Mouse (Mus musculus): Measurements from ENCODE around the gene Cep128. TPM values are rescaled to one million over a fixed set of nuclear protein-coding genes. Genes with fewer than 3 reads are reported as not detected.

Cep128 gene
- polyA plus RNA-seq, 1 experiment from 2014 or later = 6.1 TPM

DNA sequence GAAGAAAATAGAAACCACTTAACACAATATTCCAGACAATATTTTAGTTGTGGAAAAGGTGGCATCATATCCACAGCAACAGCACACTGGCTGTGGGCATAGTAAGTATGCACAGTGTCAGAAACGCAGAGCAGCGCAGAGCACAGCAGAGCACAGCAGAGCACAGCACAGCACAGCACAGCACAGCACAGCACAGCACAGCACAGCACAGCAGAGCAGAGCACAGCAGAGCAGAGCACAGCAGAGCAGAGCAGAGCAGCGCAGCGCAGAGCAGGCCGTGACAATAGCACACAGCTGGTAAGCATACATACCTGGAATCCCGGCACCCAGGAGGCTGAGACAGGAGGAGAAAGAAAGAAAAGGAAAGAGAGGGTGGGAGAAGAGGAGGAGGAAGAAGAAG is 129.4 kb downstream of the Cep128 start:
- no peak overlapping the region for H3K27ac ChIP-seq
- no peaks in the 10 kb centered on the region for H3K9me3 ChIP-seq
- H3K4me3 ChIP-seq = no peak overlapping the region
- no peaks in the 10 kb centered on the region for H3K36me3 ChIP-seq
- 95% methylated on average over 6 of the region's 6 CpGs for WGBS
- H3K4me2 ChIP-seq (replicated peaks) = no peak overlapping the region
- no peak overlapping the region for H3K9ac ChIP-seq
- ATAC-seq (ENCODE audit: low FRiP score, low read depth) = no peak
- H3K27me3 ChIP-seq (replicated peaks) = no peaks in the 10 kb centered on the region
- no peaks in the 10 kb centered on the region for H3K4me1 ChIP-seq

DNA sequence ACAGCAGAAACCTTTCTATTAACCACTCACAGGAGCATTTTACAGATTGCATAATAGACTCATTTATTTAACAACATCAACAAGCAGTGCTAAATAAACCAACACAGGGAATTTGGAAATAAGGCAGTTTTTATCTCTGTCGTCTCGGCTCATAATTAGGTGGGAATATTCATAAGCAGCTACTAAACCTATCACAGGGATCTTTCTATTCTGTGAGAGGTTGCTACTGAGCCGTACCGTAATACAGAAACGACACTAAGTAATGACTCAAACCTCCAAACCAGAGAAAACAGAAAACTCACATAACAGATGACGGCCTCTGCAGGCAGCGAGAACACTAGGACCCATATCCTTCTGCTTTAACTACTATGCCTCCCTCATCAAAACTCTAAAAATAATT is 163.6 kb downstream of the Cep128 start:
- H3K9ac ChIP-seq = no peak overlapping the region
- no peak for ATAC-seq (ENCODE audit: low FRiP score, low read depth)
- WGBS = 86% methylated on average over 7 of the region's 7 CpGs
- no peak overlapping the region for H3K27ac ChIP-seq
- H3K4me3 ChIP-seq = no peak overlapping the region
- no peak overlapping the region for H3K4me2 ChIP-seq (replicated peaks)
- no peaks in the 10 kb centered on the region for H3K4me1 ChIP-seq
- no peaks in the 10 kb centered on the region for H3K36me3 ChIP-seq
- no peaks in the 10 kb centered on the region for H3K9me3 ChIP-seq
- H3K27me3 ChIP-seq (replicated peaks) = no peaks in the 10 kb centered on the region

DNA sequence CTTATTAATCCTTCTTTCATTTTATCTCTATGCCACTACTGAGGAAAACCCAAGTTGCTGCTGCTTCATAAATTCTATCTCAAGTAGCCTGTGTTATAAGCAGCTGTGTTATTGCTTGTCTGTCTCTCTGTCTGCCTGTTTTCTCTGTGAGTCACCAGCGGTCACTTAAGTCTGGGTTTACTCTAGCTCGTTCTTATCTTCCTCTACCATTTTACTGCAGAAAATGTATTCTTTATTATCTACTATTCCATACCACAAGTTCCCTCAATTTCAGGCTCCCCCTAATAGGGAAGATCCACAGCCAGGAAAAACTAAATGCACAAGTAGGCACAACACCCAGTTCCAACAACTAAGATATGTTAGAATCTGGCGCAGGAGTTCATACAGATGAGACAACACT is 178.7 kb downstream of the Cep128 start:
- H3K27me3 ChIP-seq (replicated peaks) = no peaks in the 10 kb centered on the region
- no peak overlapping the region for H3K4me2 ChIP-seq (replicated peaks)
- H3K4me3 ChIP-seq = no peak overlapping the region
- no peak for ATAC-seq (ENCODE audit: low FRiP score, low read depth)
- no peaks in the 10 kb centered on the region for H3K4me1 ChIP-seq
- H3K27ac ChIP-seq = no peak overlapping the region
- no peak overlapping the region for H3K9ac ChIP-seq
- no peaks in the 10 kb centered on the region for H3K36me3 ChIP-seq
- WGBS = 91% methylated on average over 3 of the region's 3 CpGs
- no peaks in the 10 kb centered on the region for H3K9me3 ChIP-seq

GRCm38 (mm10) chr12:91204330-91204729 is 179.9 kb downstream of the Cep128 start:
- Histone ChIP-seq H3K27me3 (replicated peaks) (no peaks in the 10 kb centered on the region), H3K9ac (no peak overlapping the region), H3K4me2 (replicated peaks) (no peak overlapping the region), H3K4me3 (no peak overlapping the region), H3K36me3 (no peaks in the 10 kb centered on the region), H3K9me3 (no peaks in the 10 kb centered on the region), H3K4me1 (no peaks in the 10 kb centered on the region), H3K27ac (no peak overlapping the region)
- ATAC-seq (ENCODE audit: low FRiP score, low read depth) = no peak
- WGBS = 85% methylated on average over 3 of the region's 3 CpGs

- no peaks in the 10 kb centered on the region for H3K9me3 ChIP-seq
- H3K4me1 ChIP-seq = no peaks in the 10 kb centered on the region
- H3K4me2 ChIP-seq (replicated peaks) = no peak overlapping the region
- 93% methylated on average over 1 of the region's 1 CpGs for WGBS
- no peaks in the 10 kb centered on the region for H3K36me3 ChIP-seq
- H3K9ac ChIP-seq = no peak overlapping the region
- no peak overlapping the region for H3K4me3 ChIP-seq
- H3K27ac ChIP-seq = no peak overlapping the region
- no peaks in the 10 kb centered on the region for H3K27me3 ChIP-seq (replicated peaks)
- no peak for ATAC-seq (ENCODE audit: low FRiP score, low read depth)
Observed at GRCm38 (mm10) chr12:91202496-91202895, 181.7 kb downstream of the Cep128 start.

GRCm38 (mm10) chr12:91189111-91189510 is 195.1 kb downstream of the Cep128 start:
- H3K9me3 ChIP-seq = no peaks in the 10 kb centered on the region
- no peak for ATAC-seq (ENCODE audit: low FRiP score, low read depth)

GRCm38 (mm10) chr12:91185564-91185963 is 198.6 kb downstream of the Cep128 start:
- no peak for ATAC-seq (ENCODE audit: low FRiP score, low read depth)
- Histone ChIP-seq H3K4me1 (no peaks in the 10 kb centered on the region), H3K4me2 (replicated peaks) (no peak overlapping the region), H3K4me3 (no peak overlapping the region), H3K9ac (no peak overlapping the region), H3K36me3 (no peaks in the 10 kb centered on the region), H3K27me3 (replicated peaks) (no peaks in the 10 kb centered on the region), H3K9me3 (no peaks in the 10 kb centered on the region), H3K27ac (no peak overlapping the region)
- 77% methylated on average over 5 of the region's 5 CpGs for WGBS

More at GRCm38 (mm10) chr12:91189111-91189510, 195.1 kb downstream of the Cep128 start:
- Histone ChIP-seq H3K4me1 (no peaks in the 10 kb centered on the region), H3K4me3 (no peak overlapping the region), H3K27me3 (replicated peaks) (no peaks in the 10 kb centered on the region), H3K36me3 (no peaks in the 10 kb centered on the region), H3K9ac (no peak overlapping the region), H3K4me2 (replicated peaks) (no peak overlapping the region), H3K27ac (no peak overlapping the region)
- 53% methylated on average over 4 of the region's 4 CpGs for WGBS

DNA sequence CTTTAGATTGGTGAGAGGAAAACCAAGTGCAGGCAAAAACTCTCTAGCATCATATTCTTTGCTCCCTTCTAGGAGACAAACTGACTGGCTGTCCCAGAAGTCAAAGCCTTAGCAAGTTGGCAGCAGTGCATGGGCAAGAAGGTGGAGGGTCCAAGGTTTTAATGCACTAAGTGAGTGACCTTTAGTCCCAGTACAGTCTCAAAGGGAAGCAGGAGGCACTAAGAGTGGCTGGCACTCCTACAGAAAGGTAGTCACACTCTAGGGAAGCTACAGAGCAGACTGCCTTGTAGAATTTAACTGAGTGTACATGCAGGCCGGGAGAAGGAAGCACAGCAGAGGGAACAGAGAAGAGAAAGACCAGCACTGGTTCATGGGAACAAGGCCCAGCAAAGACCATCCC is 199.6 kb downstream of the Cep128 start:
- 90% methylated on average over 1 of the region's 1 CpGs for WGBS
- no peaks in the 10 kb centered on the region for H3K4me1 ChIP-seq
- H3K36me3 ChIP-seq = no peaks in the 10 kb centered on the region
- H3K27ac ChIP-seq = no peak overlapping the region
- no peak overlapping the region for H3K4me3 ChIP-seq
- no peak overlapping the region for H3K9ac ChIP-seq
- H3K27me3 ChIP-seq (replicated peaks) = no peaks in the 10 kb centered on the region
- no peaks in the 10 kb centered on the region for H3K9me3 ChIP-seq
- H3K4me2 ChIP-seq (replicated peaks) = no peak overlapping the region
- ATAC-seq (ENCODE audit: low FRiP score, low read depth) = no peak

DNA sequence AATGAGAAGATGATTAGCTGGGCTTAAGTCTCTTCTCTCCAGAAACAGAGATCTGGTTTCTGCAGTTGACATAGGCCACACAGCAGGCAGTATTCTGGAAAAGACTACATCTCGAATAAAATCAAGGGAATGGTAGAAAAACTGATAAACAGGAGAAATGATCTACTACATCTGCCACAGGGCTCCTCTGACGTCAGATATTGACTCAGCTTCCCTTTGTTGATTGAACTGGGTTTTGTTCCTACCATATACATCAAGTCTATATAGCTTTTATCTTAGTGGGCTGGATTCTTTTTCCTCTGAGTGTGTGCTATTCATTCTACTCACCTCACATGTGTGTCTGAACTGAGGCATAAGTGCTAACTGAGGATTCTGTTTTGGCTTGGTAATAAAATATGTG is 200.3 kb downstream of the Cep128 start:
- no peak overlapping the region for H3K27ac ChIP-seq
- no peak overlapping the region for H3K4me2 ChIP-seq (replicated peaks)
- H3K4me1 ChIP-seq = no peaks in the 10 kb centered on the region
- H3K4me3 ChIP-seq = no peak overlapping the region
- no peak overlapping the region for H3K9ac ChIP-seq
- no peaks in the 10 kb centered on the region for H3K9me3 ChIP-seq
- no peaks in the 10 kb centered on the region for H3K36me3 ChIP-seq
- 75% methylated on average over 2 of the region's 2 CpGs for WGBS
- H3K27me3 ChIP-seq (replicated peaks) = no peaks in the 10 kb centered on the region
- no peak for ATAC-seq (ENCODE audit: low FRiP score, low read depth)

GRCm38 (mm10) chr12:91183304-91183855 is 200.8 kb downstream of the Cep128 start:
- WGBS = 92% methylated on average over 4 of the region's 4 CpGs
- Histone ChIP-seq H3K4me2 (replicated peaks) (no peak overlapping the region), H3K27ac (no peak overlapping the region), H3K9me3 (no peaks in the 10 kb centered on the region), H3K4me1 (no peaks in the 10 kb centered on the region), H3K27me3 (replicated peaks) (no peaks in the 10 kb centered on the region), H3K4me3 (no peak overlapping the region), H3K9ac (no peak overlapping the region), H3K36me3 (no peaks in the 10 kb centered on the region)
- ATAC-seq (ENCODE audit: low FRiP score, low read depth) = no peak

DNA sequence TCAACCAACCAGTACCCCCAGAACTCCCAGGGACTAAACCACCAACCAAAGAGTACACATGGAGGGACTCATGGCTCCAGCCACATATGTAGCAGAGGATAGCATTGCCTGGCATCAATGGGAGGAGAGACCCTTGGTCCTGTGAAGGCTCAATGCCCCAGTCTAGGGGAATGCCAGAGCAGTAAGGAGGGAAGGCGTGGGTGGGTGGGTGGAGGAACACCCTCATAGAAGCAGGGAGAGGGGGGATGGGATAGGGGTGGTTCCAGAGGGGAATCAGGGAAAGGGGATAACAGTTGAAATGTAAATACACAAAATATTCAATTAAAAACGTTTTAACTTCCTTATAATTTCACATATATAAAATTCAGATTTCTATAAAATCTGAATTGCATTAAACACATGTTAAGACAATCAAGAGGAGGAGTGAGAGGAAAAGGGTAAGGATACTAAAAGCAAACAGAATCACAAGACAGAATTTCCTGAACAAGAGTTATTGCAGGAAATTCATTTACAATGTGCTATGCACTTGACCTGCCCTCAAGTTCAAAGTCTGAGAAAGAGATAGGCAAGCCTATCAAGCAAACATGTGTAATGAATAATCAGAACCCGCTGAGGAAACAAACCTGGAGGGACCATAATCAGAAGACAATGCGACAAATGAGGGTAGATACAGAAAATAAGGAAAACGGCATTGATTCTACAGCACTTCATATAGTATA is 207.2 kb downstream of the Cep128 start:
- Histone ChIP-seq H3K4me3 (no peak overlapping the region), H3K4me1 (no peaks in the 10 kb centered on the region), H3K36me3 (no peaks in the 10 kb centered on the region), H3K27me3 (replicated peaks) (no peaks in the 10 kb centered on the region), H3K9me3 (no peaks in the 10 kb centered on the region), H3K27ac (no peak overlapping the region), H3K9ac (no peak overlapping the region), H3K4me2 (replicated peaks) (no peak overlapping the region)
- 70% methylated on average over 5 of the region's 5 CpGs for WGBS
- ATAC-seq (ENCODE audit: low FRiP score, low read depth) = no peak

DNA sequence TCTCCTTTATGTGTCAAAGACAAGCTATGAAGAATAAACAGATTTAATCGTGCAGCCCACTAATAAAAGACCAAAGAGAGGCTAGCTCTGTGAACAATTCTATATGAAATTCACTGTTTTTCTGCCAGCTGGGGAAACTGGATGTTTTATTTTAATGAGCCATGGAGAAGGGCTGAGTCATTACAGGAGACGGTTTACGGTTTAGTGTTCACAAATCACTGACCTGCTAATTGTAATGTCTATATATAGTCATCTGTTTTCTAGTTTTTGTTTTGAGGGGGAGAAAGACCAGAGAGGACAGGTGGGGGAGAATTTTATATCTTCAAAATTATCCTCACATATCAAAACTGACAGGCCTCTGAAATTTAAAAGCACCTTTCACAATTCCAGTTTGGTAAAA is 212.6 kb downstream of the Cep128 start:
- Histone ChIP-seq H3K36me3 (no peaks in the 10 kb centered on the region), H3K4me3 (no peak overlapping the region), H3K27me3 (replicated peaks) (no peaks in the 10 kb centered on the region), H3K4me2 (replicated peaks) (no peak overlapping the region), H3K9me3 (no peaks in the 10 kb centered on the region), H3K4me1 (no peaks in the 10 kb centered on the region), H3K9ac (no peak overlapping the region), H3K27ac (no peak overlapping the region)
- no peak for ATAC-seq (ENCODE audit: low FRiP score, low read depth)
- 74% methylated on average over 3 of the region's 3 CpGs for WGBS
